Mouse (Mus musculus) forebrain, embryonic 15.5 days (tissue): ENCODE data around the gene Mex3a. TPM values are rescaled to one million over a fixed set of nuclear protein-coding genes. Genes with fewer than 3 reads are reported as not detected.
A peak's percentile ranks its signal among the peaks of the same experiment; 100 is the strongest.

Experiments
- ATAC-seq: fragments of 200-750 bp; cut with Nextera tagmentation; replicated peaks from 2 replicates; pipeline ENCODE4 v1.8.0; 2017; ENCODE audit warnings: mild to moderate bottlenecking, moderate TSS enrichment, moderate library complexity
- H3K27ac ChIP-seq: fragments of 300-500 bp; sonication (generic); replicated peaks from 2 replicates; pipeline ENCODE4 v1.5.1; 2015; ENCODE audit warnings: mild to moderate bottlenecking, inconsistent platforms
- H3K27me3 ChIP-seq: fragments of 300-500 bp; sonication (generic); 2 replicates; pipeline ENCODE4 v1.6.1; 2015; ENCODE audit warnings: inconsistent platforms
- H3K36me3 ChIP-seq: fragments of 300-500 bp; sonication (generic); 2 replicates; pipeline ENCODE4 v1.6.1; 2015; ENCODE audit warnings: mild to moderate bottlenecking, inconsistent platforms
- H3K4me1 ChIP-seq: fragments of 300-500 bp; sonication (generic); 2 replicates; pipeline ENCODE4 v1.6.1; 2015; ENCODE audit warnings: inconsistent platforms
- H3K4me2 ChIP-seq: fragments of 300-500 bp; sonication (generic); replicated peaks from 2 replicates; pipeline ENCODE4 v1.6.1; 2015; ENCODE audit warnings: mild to moderate bottlenecking, inconsistent platforms
- H3K4me3 ChIP-seq: fragments of 300-500 bp; sonication (generic); 2 replicates; pipeline ENCODE4 v1.5.1; 2015; ENCODE audit warnings: mild to moderate bottlenecking, inconsistent platforms
- H3K9ac ChIP-seq: fragments of 300-500 bp; sonication (generic); replicated peaks from 2 replicates; pipeline ENCODE4 v1.6.1; 2015; ENCODE audit warnings: mild to moderate bottlenecking, inconsistent platforms
- H3K9me3 ChIP-seq: fragments of 300-500 bp; sonication (generic); 2 replicates; pipeline ENCODE4 v1.6.1; 2016; ENCODE audit warnings: inconsistent platforms
- WGBS: fragments of 180-500 bp; shearing (Covaris S2); methylation state at CpG from one replicate; pipeline ENCODE4 v1.1.7; 2015; ENCODE audit warnings: mixed read lengths; 5-methylcytosine and 5-hydroxymethylcytosine counted together
- polyA plus RNA-seq: library from polyadenylated mRNA; unstranded; fragments of >200 nt; fragmentation: Nextera tagmentation; extraction: Ambion mirVana; gene quantifications from 2 replicates; pipeline ENCODE4 v1.2.1, GENCODE M21; 2015

Mex3a gene
- polyA plus RNA-seq: 50.6 and 55.6 TPM in 2 replicates

- Histone ChIP-seq H3K36me3 (peaks cover 13% of the 10 kb centered on the region), H3K4me3 (peak within 1 kb of the TSS; percentile 93), H3K4me2 (peak within 1 kb of the TSS; percentile 93), H3K27ac (peak within 1 kb of the TSS; percentile 100), H3K9ac (peak within 1 kb of the TSS; percentile 99), H3K27me3 (no peaks in the 10 kb centered on the region), H3K4me1 (peaks cover 68% of the 10 kb centered on the region), H3K9me3 (no peaks in the 10 kb centered on the region)
- under 1% methylated on average over 16 of the region's 31 CpGs for WGBS
- peak; percentile 5; the same call in 1 of the 2 replicates for ATAC-seq
Observed at GRCm38 (mm10) chr3:88532299-88532674, at the start of gene Mex3a. TSS of gene Mex3a (plus strand) at chr3:88532395.

GRCm38 (mm10) chr3:88483141-88483540 lies 49.1 kb upstream of the Mex3a start:
- H3K4me1 ChIP-seq: peaks cover 16% of the 10 kb centered on the region
- ATAC-seq: peak; percentile 39
- no peak overlapping the region for H3K4me3 ChIP-seq
- peaks cover 37% of the 10 kb centered on the region for H3K27me3 ChIP-seq
- no peak overlapping the region for H3K9ac ChIP-seq
- no peaks in the 10 kb centered on the region for H3K9me3 ChIP-seq
- no peak overlapping the region for H3K27ac ChIP-seq
- 80% methylated on average over 8 of the region's 8 CpGs for WGBS
- H3K4me2 ChIP-seq: no peak overlapping the region
- no peaks in the 10 kb centered on the region for H3K36me3 ChIP-seq

- peak; percentile 59 for ATAC-seq
- 7% methylated on average over 5 of the region's 5 CpGs for WGBS
Observed at GRCm38 (mm10) chr3:88483621-88484020, 48.6 kb upstream of the Mex3a start.

GRCm38 (mm10) chr3:88484597-88485316 lies 47.4 kb upstream of the Mex3a start:
- no peak overlapping the region; the same call in 1 of the 2 replicates for H3K9ac ChIP-seq
- H3K4me2 ChIP-seq: peak overlapping the region; percentile 25
- no peak overlapping the region for H3K27ac ChIP-seq
- H3K4me1 ChIP-seq: peaks cover 16% of the 10 kb centered on the region
- no peak for ATAC-seq
- peaks cover 37% of the 10 kb centered on the region for H3K27me3 ChIP-seq
- no peaks in the 10 kb centered on the region for H3K36me3 ChIP-seq
- no peaks in the 10 kb centered on the region for H3K9me3 ChIP-seq
- peak overlapping the region; percentile 4; the same call in 1 of the 2 replicates for H3K4me3 ChIP-seq
- WGBS: 14% methylated on average over 39 of the region's 39 CpGs

More at GRCm38 (mm10) chr3:88483621-88484020, 48.6 kb upstream of the Mex3a start:
- H3K36me3 ChIP-seq: no peaks in the 10 kb centered on the region
- H3K27ac ChIP-seq: no peak overlapping the region
- H3K4me1 ChIP-seq: peaks cover 16% of the 10 kb centered on the region
- no peak overlapping the region for H3K4me3 ChIP-seq
- no peak overlapping the region for H3K4me2 ChIP-seq
- no peak overlapping the region for H3K9ac ChIP-seq
- peaks cover 37% of the 10 kb centered on the region for H3K27me3 ChIP-seq
- H3K9me3 ChIP-seq: no peaks in the 10 kb centered on the region

GRCm38 (mm10) chr3:88486043-88486442 lies 46.2 kb upstream of the Mex3a start:
- WGBS: 72% methylated on average over 5 of the region's 5 CpGs
- Histone ChIP-seq H3K27me3 (peaks cover 37% of the 10 kb centered on the region), H3K9ac (no peak overlapping the region)

GRCm38 (mm10) chr3:88486887-88487286 lies 45.3 kb upstream of the Mex3a start:
- no peak for ATAC-seq
- no peak overlapping the region for H3K4me3 ChIP-seq
- 72% methylated on average over 4 of the region's 4 CpGs for WGBS
- peaks cover 37% of the 10 kb centered on the region for H3K27me3 ChIP-seq
- H3K9ac ChIP-seq: no peak overlapping the region
- H3K27ac ChIP-seq: no peak overlapping the region
- H3K36me3 ChIP-seq: no peaks in the 10 kb centered on the region
- no peak overlapping the region for H3K4me2 ChIP-seq
- no peaks in the 10 kb centered on the region for H3K9me3 ChIP-seq
- peaks cover 15% of the 10 kb centered on the region for H3K4me1 ChIP-seq

More at GRCm38 (mm10) chr3:88486043-88486442, 46.2 kb upstream of the Mex3a start:
- no peaks in the 10 kb centered on the region for H3K36me3 ChIP-seq
- no peak overlapping the region for H3K4me2 ChIP-seq
- H3K9me3 ChIP-seq: no peaks in the 10 kb centered on the region
- H3K4me1 ChIP-seq: peaks cover 16% of the 10 kb centered on the region
- no peak overlapping the region for H3K4me3 ChIP-seq
- no peak overlapping the region for H3K27ac ChIP-seq
- no peak for ATAC-seq

- 87% methylated on average over 1 of the region's 1 CpGs for WGBS
- H3K4me2 ChIP-seq: no peak overlapping the region
- no peaks in the 10 kb centered on the region for H3K36me3 ChIP-seq
- peaks cover 12% of the 10 kb centered on the region for H3K4me1 ChIP-seq
- H3K9me3 ChIP-seq: no peaks in the 10 kb centered on the region
- no peak overlapping the region for H3K4me3 ChIP-seq
- no peak for ATAC-seq
- no peak overlapping the region for H3K27ac ChIP-seq
- peaks cover 36% of the 10 kb centered on the region for H3K27me3 ChIP-seq
- no peak overlapping the region for H3K9ac ChIP-seq
Observed at GRCm38 (mm10) chr3:88487396-88487795, 44.8 kb upstream of the Mex3a start.

GRCm38 (mm10) chr3:88493706-88494582 lies 38.3 kb upstream of the Mex3a start:
- Histone ChIP-seq H3K36me3 (no peaks in the 10 kb centered on the region), H3K9ac (no peak overlapping the region), H3K27me3 (no peaks in the 10 kb centered on the region), H3K9me3 (no peaks in the 10 kb centered on the region), H3K27ac (no peak overlapping the region), H3K4me3 (no peak overlapping the region), H3K4me1 (peaks cover 12% of the 10 kb centered on the region), H3K4me2 (no peak overlapping the region)
- ATAC-seq: no peak
- 83% methylated on average over 11 of the region's 11 CpGs for WGBS

- no peaks in the 10 kb centered on the region for H3K27me3 ChIP-seq
- H3K9ac ChIP-seq: no peak overlapping the region; the same call in 1 of the 2 replicates
- peaks cover 12% of the 10 kb centered on the region for H3K4me1 ChIP-seq
- H3K4me2 ChIP-seq: no peak overlapping the region
- H3K36me3 ChIP-seq: no peaks in the 10 kb centered on the region
- no peak for ATAC-seq
- no peak overlapping the region for H3K4me3 ChIP-seq
- WGBS: 67% methylated on average over 9 of the region's 9 CpGs
- no peaks in the 10 kb centered on the region for H3K9me3 ChIP-seq
- no peak overlapping the region for H3K27ac ChIP-seq
Observed at GRCm38 (mm10) chr3:88494836-88495628, 37.2 kb upstream of the Mex3a start.

- WGBS: 80% methylated on average over 10 of the region's 10 CpGs
- H3K36me3 ChIP-seq: no peaks in the 10 kb centered on the region
- H3K27ac ChIP-seq: no peak overlapping the region
- H3K4me3 ChIP-seq: no peak overlapping the region
- no peak overlapping the region for H3K4me2 ChIP-seq
- no peak for ATAC-seq
- H3K9me3 ChIP-seq: no peaks in the 10 kb centered on the region
- no peak overlapping the region for H3K9ac ChIP-seq
- H3K27me3 ChIP-seq: no peaks in the 10 kb centered on the region
- H3K4me1 ChIP-seq: peaks cover 12% of the 10 kb centered on the region
Observed at GRCm38 (mm10) chr3:88495741-88496415, 36.3 kb upstream of the Mex3a start.

- Histone ChIP-seq H3K36me3 (no peaks in the 10 kb centered on the region), H3K9me3 (no peaks in the 10 kb centered on the region), H3K9ac (no peak overlapping the region), H3K4me2 (no peak overlapping the region), H3K27me3 (no peaks in the 10 kb centered on the region), H3K27ac (no peak overlapping the region), H3K4me1 (peaks cover 18% of the 10 kb centered on the region), H3K4me3 (no peak overlapping the region)
- ATAC-seq: no peak
- WGBS: 71% methylated on average over 4 of the region's 4 CpGs
Observed at GRCm38 (mm10) chr3:88499580-88499979, 32.6 kb upstream of the Mex3a start.
